Mouse (Mus musculus): ENCODE measurements at regions not wholly inside any gene's neighbourhood (a gene's known extent, or its start where the extent isn't known, plus 50 kb on each side); places are given as distances from the start of the nearest gene placed in this dataset.

DNA sequence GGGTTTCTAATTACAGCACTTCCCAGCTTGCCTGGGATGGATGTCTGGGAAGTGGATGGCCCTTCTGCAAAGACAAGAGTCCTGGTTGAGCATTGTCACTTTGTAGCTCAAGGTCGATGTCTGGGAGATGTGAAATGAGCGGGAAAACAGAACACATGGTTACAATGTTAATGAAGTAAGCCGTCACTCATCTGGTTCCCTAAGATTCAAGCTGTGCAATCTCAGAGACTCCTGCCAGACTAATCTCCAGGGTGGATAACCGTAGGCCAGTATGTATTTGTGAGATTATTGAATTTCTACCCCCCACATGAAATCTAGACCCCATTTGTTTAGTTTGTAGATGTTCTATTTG lies 122.5 kb upstream of the Shb start:
- TF ChIP-seq TBP (IDR thresholded peaks at IDR 0.05; ENCODE audit: low read depth, low read length) (no peak), USF2 (IDR thresholded peaks at IDR 0.05; ENCODE audit: borderline replicate concordance in 1 of 2, insufficient read depth in 1 of 2, low read depth in 1 of 2, low read length in 2 of 2) (no peak), ELF1 (IDR thresholded peaks at IDR 0.05; ENCODE audit: low read depth, low read length) (no peak), NELFE (IDR thresholded peaks at IDR 0.05; ENCODE audit: low read depth, low read length) (no peak), CTCF (IDR thresholded peaks at IDR 0.05 in 2 of 3, conservative IDR thresholded peaks at IDR 0.05 in 1 of 3; ENCODE audit: control insufficient read depth in 1 of 3, insufficient read depth in 1 of 3, low read depth in 2 of 3, low read length in 3 of 3, poor library complexity in 1 of 3, severe bottlenecking in 1 of 3) (no peak)
- Histone ChIP-seq H3K4me3 (ENCODE audit: control insufficient read depth in 1 of 2, insufficient read depth in 1 of 2, low read depth in 2 of 2, low read length in 2 of 2) (no peak overlapping the region), H3K9me3 (replicated peaks; ENCODE audit: insufficient read depth, low read length) (no peaks in the 10 kb centered on the region)

DNA sequence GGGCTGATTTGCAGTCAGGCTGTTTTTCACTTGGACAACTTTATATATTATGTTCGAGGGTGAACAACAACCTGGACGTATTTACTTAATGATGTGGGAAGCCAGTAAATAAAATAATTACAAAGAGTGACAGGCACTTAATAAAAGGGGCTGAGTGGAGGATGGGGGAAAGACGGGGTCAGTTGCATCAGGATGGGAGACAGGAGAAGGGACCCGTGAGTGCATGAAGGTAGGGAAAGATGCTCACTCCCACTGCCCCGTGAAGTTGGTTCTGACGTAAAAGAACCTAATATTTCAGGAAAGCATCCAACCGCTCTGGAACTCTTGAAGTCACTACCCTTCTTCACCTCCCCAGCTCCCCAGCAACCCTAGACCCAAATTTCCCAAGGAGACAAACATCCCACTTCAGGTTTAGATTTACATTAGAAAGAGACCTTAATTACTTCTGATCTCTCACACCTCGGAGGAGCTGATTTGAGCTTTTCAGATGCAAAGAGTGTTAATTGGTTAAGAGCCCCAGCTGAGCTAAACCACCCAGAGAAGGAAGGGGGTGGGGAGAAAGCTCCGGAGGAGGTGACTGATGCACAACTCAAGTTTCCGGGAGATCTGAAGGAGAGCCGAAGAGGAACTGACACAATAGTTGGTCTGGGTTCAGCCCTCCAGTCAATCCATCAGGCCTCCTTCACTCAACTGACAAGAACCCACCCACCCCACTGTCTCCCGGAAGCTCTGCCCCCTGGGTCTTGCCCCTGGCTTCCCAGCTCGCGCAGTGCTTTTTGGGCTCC lies 121.9 kb upstream of the Shb start:
- TF ChIP-seq MXI1 (IDR thresholded peaks at IDR 0.05; ENCODE audit: low read depth, low read length) (no peak), GABPA (IDR thresholded peaks at IDR 0.05; ENCODE audit: low read depth, low read length) (no peak), KAT2A (conservative IDR thresholded peaks at IDR 0.05; ENCODE audit: low read depth, low read length) (no peak), RAD21 (IDR thresholded peaks at IDR 0.05; ENCODE audit: low read depth, low read length) (no peak), ZNF384 (IDR thresholded peaks at IDR 0.05; ENCODE audit: low read depth, low read length) (no peak), USF2 (IDR thresholded peaks at IDR 0.05; ENCODE audit: borderline replicate concordance in 1 of 2, insufficient read depth in 1 of 2, low read depth in 1 of 2, low read length in 2 of 2) (no peak), JUND (IDR thresholded peaks at IDR 0.05; ENCODE audit: low read depth, low read length) (no peak), ZC3H11A (IDR thresholded peaks at IDR 0.05; ENCODE audit: low read depth, low read length) (no peak), CHD1 (IDR thresholded peaks at IDR 0.05; ENCODE audit: low read depth, low read length) (no peak), TCF12 (IDR thresholded peaks at IDR 0.05; ENCODE audit: low read depth, low read length) (no peak), POLR2A (IDR thresholded peaks at IDR 0.05; ENCODE audit: control insufficient read depth in 1 of 2, insufficient read depth in 1 of 2, low read depth in 1 of 2, low read length in 2 of 2, poor library complexity in 1 of 2) (no peak), EP300 (IDR thresholded peaks at IDR 0.05; ENCODE audit: low read depth in 1 of 2, low read length in 2 of 2) (no peak), E2F4 (IDR thresholded peaks at IDR 0.05; ENCODE audit: borderline replicate concordance, low read depth, low read length) (no peak)
- no peaks in the 10 kb centered on the region for H3K79me2 ChIP-seq (ENCODE audit: control insufficient read depth, insufficient read depth, low read length, poor library complexity)
- H3K36me3 ChIP-seq (ENCODE audit: control insufficient read depth in 1 of 2, insufficient read depth in 2 of 2, low read length in 2 of 2), result no peaks in the 10 kb centered on the region
- no peak overlapping the region for H3K4me3 ChIP-seq (ENCODE audit: control insufficient read depth in 1 of 2, insufficient read depth in 1 of 2, low read depth in 2 of 2, low read length in 2 of 2)
- no peak overlapping the region for H3K9ac ChIP-seq (ENCODE audit: control insufficient read depth, low read depth, low read length, poor library complexity, severe bottlenecking)
- DNase-seq (ENCODE audit: low read depth, low spot score), result no peak
- H3K9me3 ChIP-seq (replicated peaks; ENCODE audit: insufficient read depth, low read length), result no peaks in the 10 kb centered on the region
- H3K27ac ChIP-seq (ENCODE audit: control insufficient read depth, low read depth, low read length), result no peak overlapping the region
- no peaks in the 10 kb centered on the region for H3K4me1 ChIP-seq (ENCODE audit: control insufficient read depth in 1 of 2, insufficient read depth in 2 of 2, low read length in 2 of 2)
- peaks cover 0 to 5% of the 10 kb centered on the region in 2 experiments; a peak in 1 of 4 replicates for H3K27me3 ChIP-seq (ENCODE audit: control insufficient read depth in 1 of 2, insufficient read depth in 2 of 2, low read length in 2 of 2)

More for the DNA sequence above, 122.5 kb upstream of the Shb start:
- Histone ChIP-seq H3K27me3 (ENCODE audit: control insufficient read depth in 1 of 2, insufficient read depth in 2 of 2, low read length in 2 of 2) (peaks cover 0 to 5% of the 10 kb centered on the region in 2 experiments; a peak in 1 of 4 replicates), H3K36me3 (ENCODE audit: control insufficient read depth in 1 of 2, insufficient read depth in 2 of 2, low read length in 2 of 2) (no peaks in the 10 kb centered on the region), H3K79me2 (ENCODE audit: control insufficient read depth, insufficient read depth, low read length, poor library complexity) (no peaks in the 10 kb centered on the region), H3K9ac (ENCODE audit: control insufficient read depth, low read depth, low read length, poor library complexity, severe bottlenecking) (no peak overlapping the region), H3K4me1 (ENCODE audit: control insufficient read depth in 1 of 2, insufficient read depth in 2 of 2, low read length in 2 of 2) (no peaks in the 10 kb centered on the region), H3K27ac (ENCODE audit: control insufficient read depth, low read depth, low read length) (no peak overlapping the region)
- DNase-seq (ENCODE audit: low read depth, low spot score), result no peak
